Mouse (Mus musculus) neural tube, embryonic 11.5 days (tissue): ENCODE measurements at regions not wholly inside any gene's neighbourhood (a gene's known extent, or its start where the extent isn't known, plus 50 kb on each side); places are given as distances from the start of the nearest gene placed in this dataset.

Experiments
- ATAC-seq: fragments of 200-750 bp; cut with Nextera tagmentation; 2 replicates; pipeline ENCODE4 v1.8.0; 2017; ENCODE audit warnings: moderate number of reproducible peaks, mild to moderate bottlenecking, moderate TSS enrichment, moderate library complexity; ENCODE audit not compliant: insufficient read depth, low FRiP score, low TSS enrichment
- DNase-seq: peaks from one replicate; pipeline ENCODE4 v3.0.0-alpha.2; 2015; ENCODE audit warnings: low spot score
- H3K27ac ChIP-seq: fragments of 300-500 bp; sonication (generic); 2 replicates; pipeline ENCODE4 v1.5.1; 2014; ENCODE audit warnings: low read depth, mild to moderate bottlenecking, low read length
- H3K27me3 ChIP-seq: fragments of 300-500 bp; sonication (generic); 2 replicates; pipeline ENCODE4 v1.6.1; 2014; ENCODE audit warnings: mild to moderate bottlenecking, low read length, mixed read lengths; ENCODE audit not compliant: control insufficient read depth, insufficient read depth
- H3K36me3 ChIP-seq: fragments of 300-500 bp; sonication (generic); 2 replicates; pipeline ENCODE4 v1.6.1; 2014; ENCODE audit warnings: mild to moderate bottlenecking, low read length, moderate library complexity, mixed read lengths; ENCODE audit not compliant: control insufficient read depth, insufficient read depth
- H3K4me1 ChIP-seq: fragments of 300-500 bp; sonication (generic); 2 replicates; pipeline ENCODE4 v1.6.1; 2014; ENCODE audit warnings: low read length, mixed read lengths; ENCODE audit not compliant: control insufficient read depth, insufficient read depth
- H3K4me2 ChIP-seq: fragments of 300-500 bp; sonication (generic); 2 replicates; pipeline ENCODE4 v1.6.1; 2014; ENCODE audit warnings: low read depth, mild to moderate bottlenecking, moderate library complexity
- H3K4me3 ChIP-seq: fragments of 300-500 bp; sonication (generic); 2 replicates; pipeline ENCODE4 v1.5.1; 2014; ENCODE audit warnings: low read depth, low read length
- H3K9ac ChIP-seq: fragments of 300-500 bp; sonication (generic); 2 replicates; pipeline ENCODE4 v1.6.1; 2014; ENCODE audit warnings: mild to moderate bottlenecking, low read length
- H3K9me3 ChIP-seq: fragments of 300-500 bp; sonication (generic); 2 replicates; pipeline ENCODE4 v1.6.1; 2016; ENCODE audit warnings: low read length; ENCODE audit not compliant: control insufficient read depth
- WGBS: fragments of 180-500 bp; shearing (Covaris S2); extraction: QIAGEN DNeasy Blood & Tissue Kit; methylation state at CpG from one replicate; pipeline ENCODE4 v1.1.7; 2014; 5-methylcytosine and 5-hydroxymethylcytosine counted together

- H3K9ac ChIP-seq: no peak overlapping the region
- no peaks in the 10 kb centered on the region for H3K36me3 ChIP-seq
- WGBS: 65% methylated on average over 4 of the region's 4 CpGs
- no peaks in the 10 kb centered on the region for H3K27me3 ChIP-seq
- H3K9me3 ChIP-seq: no peaks in the 10 kb centered on the region
- no peaks in the 10 kb centered on the region for H3K4me1 ChIP-seq
- no peak overlapping the region for H3K4me2 ChIP-seq
- no peak overlapping the region for H3K4me3 ChIP-seq
- no peak overlapping the region for H3K27ac ChIP-seq
- ATAC-seq: no peak
- DNase-seq: no peak
Measured at GRCm38 (mm10) chr5:64447847-64448246, 291.7 kb downstream of the Tbc1d1 start.

- Histone ChIP-seq H3K27me3 (no peaks in the 10 kb centered on the region), H3K4me3 (no peak overlapping the region), H3K4me2 (no peak overlapping the region), H3K36me3 (no peaks in the 10 kb centered on the region), H3K27ac (no peak overlapping the region), H3K9me3 (no peaks in the 10 kb centered on the region), H3K9ac (no peak overlapping the region), H3K4me1 (no peaks in the 10 kb centered on the region)
- no peak for ATAC-seq
- WGBS: 26% methylated on average over 1 of the region's 1 CpGs
- DNase-seq: no peak
Measured at GRCm38 (mm10) chr5:64452668-64453334, 296.7 kb downstream of the Tbc1d1 start.

- no peaks in the 10 kb centered on the region for H3K36me3 ChIP-seq
- no peak overlapping the region for H3K4me3 ChIP-seq
- no peaks in the 10 kb centered on the region for H3K9me3 ChIP-seq
- DNase-seq (no peak), ATAC-seq (no peak)
- WGBS: 91% methylated on average over 5 of the region's 5 CpGs
- no peaks in the 10 kb centered on the region for H3K27me3 ChIP-seq
- no peak overlapping the region for H3K4me2 ChIP-seq
- no peaks in the 10 kb centered on the region for H3K4me1 ChIP-seq
- H3K9ac ChIP-seq: no peak overlapping the region
- H3K27ac ChIP-seq: no peak overlapping the region
Measured at GRCm38 (mm10) chr5:64459807-64460206, 303.7 kb downstream of the Tbc1d1 start.

DNA sequence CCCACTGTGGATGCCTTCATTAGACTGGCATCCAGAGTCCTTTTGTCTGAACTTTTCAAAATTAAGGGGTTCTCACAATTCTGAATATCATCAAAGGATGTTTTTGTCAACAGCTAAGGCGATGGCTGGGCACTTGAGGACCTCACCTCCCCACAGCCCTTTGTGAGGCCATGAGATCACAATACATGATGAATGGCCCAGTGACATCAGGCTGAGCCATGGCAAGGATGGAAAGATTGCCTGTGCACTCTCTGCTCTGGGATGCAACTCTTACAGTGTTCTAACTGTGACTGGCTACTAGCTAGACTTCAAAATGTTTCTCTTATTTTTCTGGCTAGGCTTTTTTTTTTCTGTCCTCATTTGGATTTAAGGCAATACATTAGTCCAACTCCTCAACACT lies 304.8 kb downstream of the Tbc1d1 start:
- 35% methylated on average over 1 of the region's 1 CpGs for WGBS
- ATAC-seq: no peak

DNA sequence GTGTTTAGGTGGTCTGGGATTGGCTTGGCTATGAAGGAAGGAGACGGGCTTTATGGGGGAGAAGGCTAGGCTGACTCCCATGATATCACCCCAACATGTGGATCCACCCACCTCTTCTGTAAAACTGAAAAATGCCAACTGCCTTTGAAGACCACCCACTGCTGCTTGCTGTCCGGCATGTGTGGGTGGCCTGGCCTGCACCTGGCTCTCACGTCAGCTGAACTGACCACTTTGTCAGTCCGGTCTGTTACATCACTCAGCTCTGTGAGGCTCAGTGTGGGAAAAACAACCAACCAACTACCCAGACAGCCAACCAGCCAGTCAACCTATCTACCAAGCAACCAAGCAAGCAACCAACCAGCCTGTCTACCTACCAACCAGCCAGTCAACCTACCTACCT lies 305.5 kb downstream of the Tbc1d1 start:
- no peak for DNase-seq

More for the DNA sequence above, 304.8 kb downstream of the Tbc1d1 start:
- Histone ChIP-seq H3K27me3 (no peaks in the 10 kb centered on the region), H3K9ac (no peak overlapping the region), H3K27ac (no peak overlapping the region), H3K4me1 (no peaks in the 10 kb centered on the region), H3K9me3 (no peaks in the 10 kb centered on the region), H3K36me3 (no peaks in the 10 kb centered on the region), H3K4me3 (no peak overlapping the region), H3K4me2 (no peak overlapping the region)
- DNase-seq: no peak

DNA sequence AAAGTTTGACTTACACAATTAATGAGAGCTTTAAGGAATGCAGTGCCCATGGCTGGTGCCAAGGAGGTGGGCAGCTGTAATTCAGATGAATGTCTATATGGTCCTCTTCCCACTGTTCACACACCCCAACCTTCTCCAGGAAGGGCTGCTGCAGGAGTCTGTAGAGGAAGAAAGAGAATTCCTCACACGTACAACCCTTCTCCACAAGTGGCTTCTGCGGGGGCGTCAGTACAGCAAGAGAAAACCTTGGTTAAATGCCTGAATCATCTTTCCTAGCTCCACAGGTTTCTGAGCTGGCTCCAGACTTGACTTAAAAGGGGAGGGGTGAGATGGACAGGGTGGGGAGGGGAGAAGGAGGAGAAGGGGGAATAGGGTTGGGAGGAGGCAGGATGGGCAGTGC lies 306.3 kb downstream of the Tbc1d1 start:
- ATAC-seq (no peak), DNase-seq (no peak)
- Histone ChIP-seq H3K9ac (no peak overlapping the region), H3K27ac (no peak overlapping the region), H3K4me1 (no peaks in the 10 kb centered on the region), H3K27me3 (no peaks in the 10 kb centered on the region), H3K9me3 (no peaks in the 10 kb centered on the region), H3K36me3 (no peaks in the 10 kb centered on the region), H3K4me2 (no peak overlapping the region), H3K4me3 (no peak overlapping the region)
- WGBS: 71% methylated on average over 3 of the region's 3 CpGs

More for the DNA sequence above, 305.5 kb downstream of the Tbc1d1 start:
- ATAC-seq: no peak
- Histone ChIP-seq H3K27ac (no peak overlapping the region), H3K9ac (no peak overlapping the region), H3K4me1 (no peaks in the 10 kb centered on the region), H3K36me3 (no peaks in the 10 kb centered on the region), H3K4me2 (no peak overlapping the region), H3K27me3 (no peaks in the 10 kb centered on the region), H3K9me3 (no peaks in the 10 kb centered on the region), H3K4me3 (no peak overlapping the region)
- whole genome bisulfite sequencing: 78% methylated on average over 4 of the region's 4 CpGs

- H3K36me3 ChIP-seq: no peaks in the 10 kb centered on the region
- no peak for DNase-seq
- WGBS: 78% methylated on average over 5 of the region's 5 CpGs
- H3K4me3 ChIP-seq: no peak overlapping the region
- H3K27ac ChIP-seq: no peak overlapping the region
- ATAC-seq: no peak
- H3K9ac ChIP-seq: no peak overlapping the region
- H3K4me2 ChIP-seq: no peak overlapping the region
- no peaks in the 10 kb centered on the region for H3K27me3 ChIP-seq
- no peaks in the 10 kb centered on the region for H3K9me3 ChIP-seq
- H3K4me1 ChIP-seq: no peaks in the 10 kb centered on the region
Measured at GRCm38 (mm10) chr5:64463570-64463969, 307.5 kb downstream of the Tbc1d1 start.

DNA sequence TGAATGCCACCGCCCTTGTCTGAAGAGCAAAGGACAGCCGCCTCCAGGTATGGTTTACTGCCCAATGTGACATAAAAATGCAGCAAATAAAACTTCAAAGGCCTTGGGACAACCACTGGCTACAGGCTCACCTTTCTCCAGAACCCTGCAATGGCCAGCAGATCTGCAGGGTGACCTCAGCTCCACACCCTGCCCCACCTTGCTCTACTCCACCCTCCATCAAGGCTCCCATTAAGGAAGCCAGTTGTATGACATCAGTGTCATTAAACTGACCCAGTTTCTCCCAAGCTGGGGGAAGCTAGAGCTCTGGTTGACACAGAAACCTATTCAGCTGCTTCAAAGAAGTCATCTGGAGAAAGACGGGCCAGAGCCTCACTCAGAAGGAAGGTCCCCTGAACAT lies 310.2 kb downstream of the Tbc1d1 start:
- H3K4me1 ChIP-seq: no peaks in the 10 kb centered on the region
- H3K27me3 ChIP-seq: no peaks in the 10 kb centered on the region
- H3K27ac ChIP-seq: no peak overlapping the region
- WGBS: 84% methylated on average over 3 of the region's 3 CpGs
- H3K36me3 ChIP-seq: no peaks in the 10 kb centered on the region
- H3K9me3 ChIP-seq: no peaks in the 10 kb centered on the region
- H3K4me3 ChIP-seq: no peak overlapping the region
- DNase-seq (no peak), ATAC-seq (no peak)
- no peak overlapping the region for H3K9ac ChIP-seq
- no peak overlapping the region for H3K4me2 ChIP-seq

GRCm38 (mm10) chr5:64467856-64468255 lies 311.8 kb downstream of the Tbc1d1 start:
- H3K27ac ChIP-seq: no peak overlapping the region
- H3K9ac ChIP-seq: no peak overlapping the region
- WGBS: 90% methylated on average over 3 of the region's 3 CpGs

More at GRCm38 (mm10) chr5:64467856-64468255, 311.8 kb downstream of the Tbc1d1 start:
- ATAC-seq (no peak), DNase-seq (no peak)
- Histone ChIP-seq H3K27me3 (no peaks in the 10 kb centered on the region), H3K4me2 (no peak overlapping the region), H3K4me3 (no peak overlapping the region), H3K4me1 (no peaks in the 10 kb centered on the region), H3K36me3 (no peaks in the 10 kb centered on the region), H3K9me3 (no peaks in the 10 kb centered on the region)
